Mouse (Mus musculus) spleen, postnatal 14 days (tissue): Measurements from ENCODE around the gene Gm21985.
"Not testable (repeated sequence)": the region's sequence is repeated elsewhere in the genome, so short reads cannot be mapped to it uniquely, and the experiment has no call there.

Source experiments
- DNase-seq, 2 experiments: peaks; one replicate each; pipeline ENCODE4 v3.0.0; 2021 to 2022; ENCODE audit warnings: low spot score in 2 of 2

Gm21985 gene

GRCm38 (mm10) chr2:112391346-112392000 is 125.4 kb downstream of the Gm21985 start:
- no peak for DNase-seq

- DNase-seq, result no peak
Measured at GRCm38 (mm10) chr2:112392689-112393088, 126.6 kb downstream of the Gm21985 start.

- DNase-seq, result no peak
Measured at GRCm38 (mm10) chr2:112393958-112394357, 127.8 kb downstream of the Gm21985 start.

GRCm38 (mm10) chr2:112396649-112397048 is 130.5 kb downstream of the Gm21985 start:
- no peak for DNase-seq

- DNase-seq, result no peak
Measured at GRCm38 (mm10) chr2:112407030-112407429, 140.9 kb downstream of the Gm21985 start.

- no peak for DNase-seq
Measured at GRCm38 (mm10) chr2:112425308-112425707, 159.2 kb downstream of the Gm21985 start.

GRCm38 (mm10) chr2:112428534-112428933 is 162.4 kb downstream of the Gm21985 start:
- DNase-seq, result not testable (repeated sequence)

- no peak for DNase-seq
Measured at GRCm38 (mm10) chr2:112429665-112430064, 163.6 kb downstream of the Gm21985 start.

GRCm38 (mm10) chr2:112430403-112430802 is 164.3 kb downstream of the Gm21985 start:
- DNase-seq, result no peak

GRCm38 (mm10) chr2:112432523-112432922 is 166.4 kb downstream of the Gm21985 start:
- DNase-seq, result no peak

- DNase-seq, result no peak
Measured at GRCm38 (mm10) chr2:112433359-112433758, 167.2 kb downstream of the Gm21985 start.

- no peak for DNase-seq
Measured at GRCm38 (mm10) chr2:112436292-112436691, 170.2 kb downstream of the Gm21985 start.

- DNase-seq, result no peak
Measured at GRCm38 (mm10) chr2:112437589-112437988, 171.5 kb downstream of the Gm21985 start.

GRCm38 (mm10) chr2:112443491-112443890 is 177.4 kb downstream of the Gm21985 start:
- no peak for DNase-seq

- DNase-seq, result no peak
Measured at GRCm38 (mm10) chr2:112445511-112445910, 179.4 kb downstream of the Gm21985 start.

GRCm38 (mm10) chr2:112448046-112448445 is 181.9 kb downstream of the Gm21985 start:
- not testable (repeated sequence) for DNase-seq

- DNase-seq, result no peak
Measured at GRCm38 (mm10) chr2:112448510-112449059, 182.5 kb downstream of the Gm21985 start.

- peak in 1 of 2 experiments; percentile 15 for DNase-seq
Measured at GRCm38 (mm10) chr2:112449597-112450296, 183.6 kb downstream of the Gm21985 start.

GRCm38 (mm10) chr2:112452513-112452912 is 186.4 kb downstream of the Gm21985 start:
- DNase-seq, result not testable (repeated sequence)

- DNase-seq, result no peak
Measured at GRCm38 (mm10) chr2:112454125-112454861, 188.2 kb downstream of the Gm21985 start.

- DNase-seq, result peak; percentile 97 to 99
Measured at GRCm38 (mm10) chr2:112454862-112455564, 188.9 kb downstream of the Gm21985 start, which contains the start of gene Emc7. Emc7 (plus strand) TSS chr2:112454997.
